Mouse (Mus musculus) neural tube, embryonic 12.5 days (tissue): ENCODE results near the gene Ddx46. TPM values are rescaled to one million over a fixed set of nuclear protein-coding genes. Genes with fewer than 3 reads are reported as not detected.

Source experiments
- ATAC-seq: fragments of 200-750 bp; cut with Nextera tagmentation; 2 replicates; pipeline ENCODE4 v1.8.0; 2017; ENCODE audit warnings: low read depth, mild to moderate bottlenecking, moderate TSS enrichment, moderate library complexity; ENCODE audit not compliant: low FRiP score
- H3K27ac ChIP-seq: fragments of 300-500 bp; sonication (generic); 2 replicates; pipeline ENCODE4 v1.5.1; 2016
- H3K27me3 ChIP-seq: fragments of 300-500 bp; sonication (generic); replicated peaks from 2 replicates; pipeline ENCODE4 v1.6.1; 2016; ENCODE audit warnings: mild to moderate bottlenecking
- H3K36me3 ChIP-seq: fragments of 300-500 bp; sonication (generic); 2 replicates; pipeline ENCODE4 v1.6.1; 2016; ENCODE audit warnings: mild to moderate bottlenecking
- H3K4me1 ChIP-seq: fragments of 300-500 bp; sonication (generic); 2 replicates; pipeline ENCODE4 v1.6.1; 2016
- H3K4me2 ChIP-seq: fragments of 300-500 bp; sonication (generic); replicated peaks from 2 replicates; pipeline ENCODE4 v1.6.1; 2016; ENCODE audit warnings: mild to moderate bottlenecking
- H3K4me3 ChIP-seq: fragments of 300-500 bp; sonication (generic); 2 replicates; pipeline ENCODE4 v1.5.1; 2016
- H3K9ac ChIP-seq: fragments of 300-500 bp; sonication (generic); 2 replicates; pipeline ENCODE4 v1.6.1; 2016; ENCODE audit warnings: mild to moderate bottlenecking
- H3K9me3 ChIP-seq: fragments of 300-500 bp; sonication (generic); 2 replicates; pipeline ENCODE4 v1.6.1; 2016; ENCODE audit warnings: mild to moderate bottlenecking
- WGBS: fragments of 180-500 bp; shearing (Covaris S2); methylation state at CpG from one replicate; pipeline ENCODE4 v1.1.7; 2016; 5-methylcytosine and 5-hydroxymethylcytosine counted together
- polyA plus RNA-seq: library from polyadenylated mRNA; unstranded; fragments of >200 nt; fragmentation: Nextera tagmentation; extraction: Ambion mirVana; gene quantifications from 2 replicates; pipeline ENCODE4 v1.2.1, GENCODE M21; 2016

Ddx46 gene
- polyA plus RNA-seq: 38.2 and 43.5 TPM in 2 replicates

DNA sequence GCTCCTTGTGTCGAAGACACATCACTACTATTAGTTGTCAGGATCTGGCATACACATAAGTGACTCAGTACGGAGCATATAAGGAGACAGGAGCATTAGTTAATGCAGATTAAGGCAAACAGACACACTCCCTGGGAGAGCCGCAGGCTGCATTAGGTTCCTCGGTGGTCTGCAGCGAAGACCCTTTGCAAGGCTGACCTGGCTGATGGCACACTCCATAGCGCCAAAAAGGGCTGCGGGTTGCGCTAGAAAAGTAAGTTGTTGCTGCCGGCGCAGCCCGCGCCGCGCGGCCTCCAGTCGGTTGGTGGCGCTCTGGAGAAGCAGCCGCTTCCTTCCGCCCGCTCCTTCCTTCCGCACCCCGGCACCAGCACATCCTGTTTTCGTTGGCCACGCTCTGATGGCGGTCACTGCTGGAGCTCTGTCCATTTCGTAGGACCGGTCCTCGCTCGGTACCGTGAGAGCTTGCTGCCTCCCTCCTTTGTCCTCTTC is at the start of gene Ddx46:
TSS of gene Ddx46 (plus strand) at position 389 of the 489 bp plus-strand sequence.
- no peaks in the 10 kb centered on the region for H3K9me3 ChIP-seq
- H3K4me1 ChIP-seq: peaks cover 10% of the 10 kb centered on the region
- H3K4me3 ChIP-seq: peak within 1 kb of the TSS; percentile 98
- peak within 1 kb of the TSS; percentile 79 for H3K4me2 ChIP-seq
- peak within 1 kb of the TSS; percentile 92 for H3K9ac ChIP-seq
- H3K27me3 ChIP-seq: no peaks in the 10 kb centered on the region
- ATAC-seq: peak; percentile 80
- peak within 1 kb of the TSS; percentile 48; the same call in 1 of the 2 replicates for H3K27ac ChIP-seq
- 7% methylated on average over 30 of the region's 30 CpGs for WGBS
- H3K36me3 ChIP-seq: peaks cover 51% of the 10 kb centered on the region

DNA sequence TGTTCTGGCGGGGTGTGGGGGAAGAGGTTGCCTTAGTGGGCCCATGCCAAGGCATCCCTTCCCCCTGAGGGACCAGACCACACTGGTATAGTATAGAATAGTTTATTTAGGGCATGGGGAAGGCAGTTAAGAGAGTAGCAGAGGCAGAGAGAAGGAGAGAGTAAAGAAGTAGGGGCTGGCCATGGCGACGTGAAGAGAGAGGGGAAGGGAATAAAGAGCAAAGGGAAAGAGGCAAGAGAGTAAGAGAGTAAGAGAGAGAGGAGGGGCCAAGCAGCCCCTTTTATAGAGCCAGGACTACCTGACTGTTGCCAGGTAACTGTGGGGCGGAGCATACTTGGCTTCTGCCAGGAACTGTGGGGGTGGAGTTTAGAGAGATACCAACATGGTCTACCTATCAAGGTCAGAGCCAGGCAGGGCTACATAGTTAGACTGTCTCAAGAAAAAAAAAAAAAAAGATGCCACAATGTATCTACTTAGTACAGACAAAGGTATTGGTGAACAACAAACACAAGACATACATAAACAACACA is 42.8 kb upstream of the Ddx46 start:
- Histone ChIP-seq H3K9ac (no peak overlapping the region), H3K27me3 (no peaks in the 10 kb centered on the region), H3K4me1 (peaks cover 11% of the 10 kb centered on the region), H3K9me3 (no peaks in the 10 kb centered on the region), H3K4me2 (no peak overlapping the region), H3K36me3 (peaks cover 28% of the 10 kb centered on the region), H3K4me3 (no peak overlapping the region), H3K27ac (no peak overlapping the region)
- 81% methylated on average over 4 of the region's 4 CpGs for WGBS
- ATAC-seq: no peak

DNA sequence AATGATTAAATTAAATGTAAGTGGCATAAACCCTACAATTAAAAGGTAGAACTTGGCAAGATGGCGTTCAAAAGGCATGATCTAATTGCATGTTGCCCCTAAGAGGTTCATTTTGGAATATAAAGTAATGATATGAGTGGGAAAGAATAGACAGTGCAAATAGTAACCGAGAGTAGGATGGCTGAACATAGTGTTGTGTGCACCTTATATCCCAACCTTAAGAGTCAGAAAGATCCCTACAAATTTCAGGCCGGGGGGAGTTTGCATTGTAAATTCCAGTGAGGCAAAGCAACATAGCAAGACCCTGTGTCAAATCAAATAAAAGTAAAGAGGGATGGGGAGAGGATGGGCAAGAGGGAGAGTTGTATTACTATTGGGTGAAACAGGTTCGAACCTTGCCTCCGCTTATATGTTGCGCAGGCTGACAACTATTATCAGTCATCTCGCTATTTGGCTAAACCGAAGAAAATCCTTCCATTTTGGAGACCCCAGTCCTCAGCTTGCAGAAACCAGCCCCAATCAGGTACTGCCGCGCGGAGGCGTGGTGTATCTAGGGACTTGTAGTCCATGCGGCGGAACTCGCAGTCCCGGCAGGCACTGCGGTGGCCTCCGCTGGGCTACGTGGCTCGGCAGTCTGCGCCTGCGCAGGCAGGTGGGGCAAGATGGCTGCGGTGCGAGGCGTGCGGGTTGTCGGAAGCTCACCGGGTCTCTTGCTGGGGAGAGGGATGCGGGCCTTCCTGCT is 42.1 kb upstream of the Ddx46 start:
- Histone ChIP-seq H3K9ac (peak overlapping the region; percentile 84), H3K4me3 (peak overlapping the region; percentile 77), H3K9me3 (no peaks in the 10 kb centered on the region), H3K4me1 (peaks cover 11% of the 10 kb centered on the region), H3K36me3 (peaks cover 32% of the 10 kb centered on the region), H3K4me2 (peak overlapping the region; percentile 76), H3K27me3 (no peaks in the 10 kb centered on the region), H3K27ac (no peak overlapping the region)
- WGBS: 6% methylated on average over 29 of the region's 29 CpGs
- peak; percentile 98 for ATAC-seq

DNA sequence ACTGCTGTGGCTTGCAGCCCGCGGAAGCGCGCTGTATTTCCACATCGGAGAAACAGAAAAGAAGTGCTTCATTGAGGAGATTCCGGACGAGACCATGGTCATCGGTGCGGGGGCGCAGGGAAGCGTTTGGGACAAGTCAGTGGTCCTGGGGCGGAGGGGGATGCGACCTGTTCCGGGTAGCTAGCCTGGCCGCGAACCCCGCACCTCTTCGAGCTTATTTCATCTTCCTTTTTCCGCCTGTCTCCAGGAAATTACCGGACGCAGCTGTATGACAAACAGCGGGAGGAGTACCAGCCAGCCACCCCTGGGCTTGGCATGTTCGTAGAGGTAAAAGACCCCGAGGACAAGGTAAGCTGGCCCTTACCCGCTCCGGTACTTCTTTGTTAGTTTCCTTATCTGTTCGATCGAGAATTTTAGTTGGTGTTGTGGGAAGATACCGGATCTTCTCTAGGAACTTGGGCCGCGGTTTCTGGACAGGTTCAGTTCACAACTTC is 41.5 kb upstream of the Ddx46 start:
- Histone ChIP-seq H3K9ac (peak overlapping the region; percentile 84), H3K27ac (no peak overlapping the region), H3K4me3 (peak overlapping the region; percentile 77), H3K4me2 (peak overlapping the region; percentile 76), H3K4me1 (peaks cover 11% of the 10 kb centered on the region), H3K27me3 (no peaks in the 10 kb centered on the region), H3K36me3 (peaks cover 39% of the 10 kb centered on the region), H3K9me3 (no peaks in the 10 kb centered on the region)
- peak; percentile 64 for ATAC-seq
- WGBS: 1% methylated on average over 31 of the region's 31 CpGs

DNA sequence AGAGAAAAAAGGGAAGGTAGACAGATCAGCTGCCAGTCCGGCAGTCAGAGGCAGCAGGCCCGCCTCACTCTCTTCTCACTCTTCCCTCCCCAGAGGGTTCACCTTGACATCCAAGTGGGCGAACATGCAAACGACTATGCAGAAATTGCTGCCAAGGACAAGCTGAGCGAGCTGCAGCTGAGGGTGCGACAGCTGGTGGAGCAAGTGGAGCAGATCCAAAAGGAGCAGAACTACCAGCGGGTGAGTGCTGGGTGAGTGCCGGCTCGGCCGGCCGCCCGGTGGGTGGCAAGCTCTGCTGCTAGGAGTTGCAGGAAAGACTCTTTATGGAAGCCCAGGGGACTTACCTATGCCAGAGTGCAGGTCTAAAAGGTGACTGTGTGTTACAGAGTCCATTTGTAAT is 39.5 kb upstream of the Ddx46 start:
- Histone ChIP-seq H3K27me3 (no peaks in the 10 kb centered on the region), H3K4me2 (no peak overlapping the region), H3K36me3 (peaks cover 41% of the 10 kb centered on the region), H3K27ac (no peak overlapping the region), H3K4me3 (no peak overlapping the region), H3K4me1 (peaks cover 11% of the 10 kb centered on the region), H3K9ac (0 out of 2 replicates have a peak overlapping the region, but pooled peaks have one; percentile 26), H3K9me3 (no peaks in the 10 kb centered on the region)
- no peak for ATAC-seq
- 91% methylated on average over 12 of the region's 12 CpGs for whole genome bisulfite sequencing

DNA sequence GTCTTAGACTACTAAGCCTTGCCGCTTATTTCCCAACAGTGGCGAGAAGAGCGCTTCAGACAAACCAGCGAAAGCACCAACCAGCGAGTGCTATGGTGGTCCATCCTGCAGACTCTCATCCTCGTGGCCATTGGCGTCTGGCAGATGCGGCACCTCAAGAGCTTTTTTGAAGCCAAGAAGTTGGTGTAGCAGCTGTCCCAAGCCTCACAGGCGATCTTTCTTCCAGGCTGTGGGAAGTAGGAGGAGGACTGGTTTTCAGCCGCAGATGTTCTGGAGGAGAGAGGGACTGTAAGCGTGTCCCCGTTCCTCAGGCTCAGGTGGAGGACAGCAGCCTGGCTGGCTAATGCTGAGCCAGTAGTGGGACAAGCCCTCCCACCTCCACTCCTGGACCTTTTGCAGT is 38.0 kb upstream of the Ddx46 start:
- no peak overlapping the region for H3K27ac ChIP-seq
- ATAC-seq: no peak
- no peak overlapping the region for H3K9ac ChIP-seq
- H3K27me3 ChIP-seq: no peaks in the 10 kb centered on the region
- H3K4me1 ChIP-seq: peaks cover 16% of the 10 kb centered on the region
- no peaks in the 10 kb centered on the region for H3K9me3 ChIP-seq
- whole genome bisulfite sequencing: 95% methylated on average over 12 of the region's 12 CpGs
- no peak overlapping the region for H3K4me2 ChIP-seq
- H3K4me3 ChIP-seq: no peak overlapping the region
- peaks cover 41% of the 10 kb centered on the region for H3K36me3 ChIP-seq

DNA sequence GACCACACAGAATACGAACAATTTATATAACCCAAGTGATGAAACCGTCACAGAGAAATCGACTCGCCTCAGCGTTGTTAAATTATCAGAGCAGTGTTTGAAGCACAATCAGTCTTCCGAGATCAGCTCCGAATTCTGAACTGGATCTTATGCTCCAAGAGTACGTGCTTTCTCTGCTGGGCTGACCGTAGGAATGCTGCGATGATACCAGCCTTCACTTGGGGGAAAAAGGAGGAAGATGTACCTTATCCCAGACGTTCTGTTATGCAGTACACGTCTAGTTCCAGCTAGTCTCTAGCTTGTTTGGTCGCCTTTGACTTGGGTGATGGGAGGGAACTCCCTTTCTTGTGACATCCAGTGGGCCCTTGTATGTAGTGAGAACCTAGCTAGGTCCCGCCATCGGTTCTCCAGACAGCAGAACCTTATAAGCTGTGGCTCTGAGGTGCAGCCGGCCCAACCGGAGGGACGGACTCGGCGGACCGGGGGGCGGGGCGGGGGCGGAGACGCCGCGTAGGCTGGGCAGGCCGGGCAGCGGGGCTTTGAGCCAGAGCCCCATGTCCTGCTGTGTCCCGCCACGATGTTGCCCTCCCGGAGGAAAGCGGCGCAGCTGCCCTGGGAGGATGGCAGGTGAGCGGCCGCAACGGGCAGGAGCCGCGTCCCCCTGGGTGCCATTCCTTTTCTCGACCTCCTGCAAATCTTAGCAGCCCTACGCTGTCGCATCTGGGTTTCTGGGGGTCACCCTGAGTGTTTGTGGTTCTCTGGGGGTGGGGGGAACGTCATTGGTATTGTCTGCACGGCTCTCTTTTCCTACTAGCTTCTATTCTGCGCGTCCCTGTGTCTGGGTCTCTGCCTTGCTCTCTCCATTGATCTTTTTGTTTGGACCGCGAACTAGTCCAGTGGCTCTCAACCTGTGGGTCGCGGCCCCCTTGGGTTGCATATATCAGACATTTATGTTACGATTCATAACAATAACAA is 35.0 kb upstream of the Ddx46 start, which contains the start of gene B4galt7:
TSS of gene B4galt7 (plus strand) at position 331 of the 975 bp plus-strand sequence.
- Histone ChIP-seq H3K9ac (peak within 1 kb of the TSS; percentile 83), H3K9me3 (no peaks in the 10 kb centered on the region), H3K27me3 (no peaks in the 10 kb centered on the region), H3K4me1 (peaks cover 11% of the 10 kb centered on the region), H3K4me2 (peak within 1 kb of the TSS; percentile 68), H3K36me3 (peaks cover 46% of the 10 kb centered on the region), H3K4me3 (peak within 1 kb of the TSS; percentile 77), H3K27ac (peak within 1 kb of the TSS; percentile 11; the same call in 1 of the 2 replicates)
- 9% methylated on average over 51 of the region's 51 CpGs for WGBS
- peak; percentile 85 for ATAC-seq

DNA sequence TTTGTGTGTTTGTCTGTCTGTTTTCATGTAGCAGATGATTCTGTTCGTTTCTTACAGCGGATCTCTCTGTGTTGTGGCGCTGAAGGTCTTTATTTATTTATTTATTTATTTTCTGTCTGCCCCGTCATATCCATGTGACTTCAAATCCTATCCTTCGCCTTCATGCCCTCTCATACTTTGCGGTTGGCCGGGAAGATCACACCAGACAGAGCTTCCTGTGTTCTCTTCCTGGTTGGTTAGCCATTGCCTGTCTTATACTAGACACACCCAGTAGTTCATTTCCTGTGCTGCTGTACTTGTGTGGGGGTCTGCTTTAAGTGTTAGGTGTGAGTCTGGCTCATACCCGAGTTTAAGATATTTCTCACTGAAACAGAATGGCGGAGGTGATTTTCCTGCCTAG is 34.2 kb upstream of the Ddx46 start:
- H3K27ac ChIP-seq: no peak overlapping the region
- H3K36me3 ChIP-seq: peaks cover 39% of the 10 kb centered on the region
- no peaks in the 10 kb centered on the region for H3K27me3 ChIP-seq
- ATAC-seq: 0 out of 2 replicates have a peak, but pooled peaks have one; percentile 6
- 29% methylated on average over 9 of the region's 9 CpGs for WGBS
- peak overlapping the region; percentile 68 for H3K4me2 ChIP-seq
- H3K9me3 ChIP-seq: no peaks in the 10 kb centered on the region
- peaks cover 11% of the 10 kb centered on the region for H3K4me1 ChIP-seq
- peak overlapping the region; percentile 83 for H3K9ac ChIP-seq
- peak overlapping the region; percentile 77 for H3K4me3 ChIP-seq

DNA sequence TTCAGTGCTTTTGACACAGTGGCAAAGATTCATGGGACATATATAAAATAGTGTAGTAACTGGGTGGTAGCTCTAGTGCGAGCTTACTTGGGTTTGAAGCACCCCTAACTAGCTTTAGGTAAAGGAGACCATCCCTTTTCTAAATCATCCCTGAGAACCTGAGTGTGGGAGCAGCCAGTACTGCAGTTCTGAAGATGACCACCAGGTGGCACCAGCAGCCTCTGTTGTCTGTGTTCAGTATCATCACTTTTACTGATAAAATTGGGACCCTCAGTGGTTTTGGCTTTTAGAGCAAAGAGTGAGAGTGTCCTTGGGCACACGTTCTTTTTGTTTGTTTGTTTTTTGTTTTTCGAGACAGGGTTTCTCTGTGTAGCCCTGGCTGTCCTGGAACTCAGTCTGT is 33.2 kb upstream of the Ddx46 start:
- no peak overlapping the region for H3K27ac ChIP-seq
- 8% methylated on average over 3 of the region's 3 CpGs for WGBS
- no peaks in the 10 kb centered on the region for H3K27me3 ChIP-seq
- no peak overlapping the region; the same call in 1 of the 2 replicates for H3K4me2 ChIP-seq
- no peaks in the 10 kb centered on the region for H3K9me3 ChIP-seq
- H3K36me3 ChIP-seq: peaks cover 39% of the 10 kb centered on the region
- H3K9ac ChIP-seq: no peak overlapping the region
- H3K4me3 ChIP-seq: no peak overlapping the region
- ATAC-seq: no peak
- peaks cover 11% of the 10 kb centered on the region for H3K4me1 ChIP-seq

DNA sequence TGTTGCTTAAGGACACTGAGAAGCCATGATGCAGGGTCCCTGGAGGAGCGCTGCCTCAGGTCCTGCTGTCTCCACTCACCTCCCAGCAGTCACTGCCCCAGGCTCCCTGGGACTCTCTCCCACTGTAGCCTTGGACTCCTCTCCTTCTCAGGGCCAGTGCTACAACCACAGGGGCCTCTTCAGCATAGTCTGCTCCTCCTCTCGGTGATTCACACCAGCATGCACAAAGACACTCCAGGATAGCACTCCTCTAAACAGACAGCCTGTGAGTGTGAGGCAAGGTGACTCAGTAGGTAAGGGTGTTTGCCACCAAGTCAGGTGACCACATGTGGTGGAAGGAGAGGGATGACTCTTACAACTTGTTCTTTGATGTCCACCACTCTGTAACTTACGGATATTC is 30.2 kb upstream of the Ddx46 start:
- Histone ChIP-seq H3K9ac (no peak overlapping the region), H3K27me3 (no peaks in the 10 kb centered on the region), H3K4me2 (no peak overlapping the region), H3K36me3 (peaks cover 51% of the 10 kb centered on the region), H3K4me1 (peaks cover 11% of the 10 kb centered on the region), H3K9me3 (no peaks in the 10 kb centered on the region), H3K27ac (no peak overlapping the region), H3K4me3 (no peak overlapping the region)
- WGBS: 92% methylated on average over 3 of the region's 3 CpGs
- ATAC-seq: no peak

DNA sequence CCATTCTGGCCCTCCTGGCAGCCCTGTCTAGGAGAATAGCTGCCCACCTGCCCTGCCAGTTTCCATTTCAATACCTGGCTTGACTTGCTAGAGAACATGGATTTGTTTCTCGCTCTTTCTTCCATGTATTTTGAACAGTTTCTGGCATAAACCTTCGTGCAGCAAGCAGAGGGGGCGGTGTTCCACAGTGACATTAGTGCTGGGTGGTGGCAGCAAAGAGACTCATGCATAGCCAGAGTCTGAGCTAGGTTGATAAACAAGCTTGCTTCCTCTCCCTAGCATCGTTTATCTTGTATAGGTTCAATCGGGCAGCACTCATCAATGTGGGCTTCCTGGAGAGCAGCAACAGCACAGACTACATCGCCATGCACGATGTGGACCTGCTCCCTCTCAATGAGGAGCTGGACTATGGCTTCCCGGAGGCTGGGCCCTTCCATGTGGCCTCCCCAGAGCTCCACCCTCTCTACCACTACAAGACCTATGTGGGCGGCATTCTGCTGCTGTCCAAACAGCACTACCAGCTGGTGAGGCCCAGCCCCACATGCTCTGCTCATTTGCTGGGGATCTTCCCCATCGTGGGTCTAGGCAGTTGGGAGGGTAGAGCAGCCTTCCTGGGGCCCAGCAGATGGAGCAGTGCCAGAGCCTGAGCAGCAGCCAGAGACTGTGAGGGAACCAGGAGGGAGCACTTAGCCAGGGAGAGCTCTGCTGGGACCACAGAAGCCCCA is 27.8 kb upstream of the Ddx46 start:
- no peaks in the 10 kb centered on the region for H3K27me3 ChIP-seq
- no peak overlapping the region for H3K4me2 ChIP-seq
- no peak overlapping the region for H3K4me3 ChIP-seq
- no peak overlapping the region for H3K9ac ChIP-seq
- ATAC-seq: no peak
- peaks cover 63% of the 10 kb centered on the region for H3K36me3 ChIP-seq
- WGBS: 84% methylated on average over 10 of the region's 10 CpGs
- peaks cover 4% of the 10 kb centered on the region; the same call in 1 of the 2 replicates for H3K4me1 ChIP-seq
- H3K27ac ChIP-seq: no peak overlapping the region
- H3K9me3 ChIP-seq: no peaks in the 10 kb centered on the region
